Mouse (Mus musculus) hindbrain, embryonic 10.5 days (tissue): Measurements from ENCODE around the gene Lrrc9. TPM values are rescaled to one million over a fixed set of nuclear protein-coding genes. Genes with fewer than 3 reads are reported as not detected.
A peak's percentile ranks its signal among the peaks of the same experiment; 100 is the strongest.

ENCODE experiments used
- DNase-seq: peaks from one replicate; pipeline ENCODE4 v3.0.0-alpha.2; 2017; ENCODE audit warnings: low spot score
- H3K27ac ChIP-seq: fragments of 300-500 bp; sonication (generic); 2 replicates; pipeline ENCODE4 v1.5.1; 2016; ENCODE audit warnings: mild to moderate bottlenecking, moderate library complexity
- H3K27me3 ChIP-seq: fragments of 300-500 bp; sonication (generic); 2 replicates; pipeline ENCODE4 v1.6.1; 2016; ENCODE audit warnings: mild to moderate bottlenecking; ENCODE audit not compliant: poor library complexity, insufficient read depth, severe bottlenecking
- H3K36me3 ChIP-seq: fragments of 300-500 bp; sonication (generic); 2 replicates; pipeline ENCODE4 v1.6.1; 2016; ENCODE audit warnings: mild to moderate bottlenecking, moderate library complexity
- H3K4me1 ChIP-seq: fragments of 300-500 bp; sonication (generic); replicated peaks from 2 replicates; pipeline ENCODE4 v1.6.1; 2016; ENCODE audit warnings: mild to moderate bottlenecking
- H3K4me3 ChIP-seq: fragments of 300-500 bp; sonication (generic); 2 replicates; pipeline ENCODE4 v1.5.1; 2016; ENCODE audit warnings: mild to moderate bottlenecking, moderate library complexity
- H3K9me3 ChIP-seq: fragments of 300-500 bp; sonication (generic); 2 replicates; pipeline ENCODE4 v1.6.1; 2016; ENCODE audit warnings: mild to moderate bottlenecking, moderate library complexity
- WGBS: fragments of 180-500 bp; shearing (Covaris S2); methylation state at CpG from one replicate; pipeline ENCODE4 v1.1.7; 2016; 5-methylcytosine and 5-hydroxymethylcytosine counted together
- polyA plus RNA-seq: library from polyadenylated mRNA; unstranded; fragments of >200 nt; fragmentation: Nextera tagmentation; extraction: Ambion mirVana; gene quantifications from 2 replicates; pipeline ENCODE4 v1.2.1, GENCODE M21; 2016

Lrrc9 gene
- polyA plus RNA-seq: 0.97 and 2.1 TPM in 2 replicates

DNA sequence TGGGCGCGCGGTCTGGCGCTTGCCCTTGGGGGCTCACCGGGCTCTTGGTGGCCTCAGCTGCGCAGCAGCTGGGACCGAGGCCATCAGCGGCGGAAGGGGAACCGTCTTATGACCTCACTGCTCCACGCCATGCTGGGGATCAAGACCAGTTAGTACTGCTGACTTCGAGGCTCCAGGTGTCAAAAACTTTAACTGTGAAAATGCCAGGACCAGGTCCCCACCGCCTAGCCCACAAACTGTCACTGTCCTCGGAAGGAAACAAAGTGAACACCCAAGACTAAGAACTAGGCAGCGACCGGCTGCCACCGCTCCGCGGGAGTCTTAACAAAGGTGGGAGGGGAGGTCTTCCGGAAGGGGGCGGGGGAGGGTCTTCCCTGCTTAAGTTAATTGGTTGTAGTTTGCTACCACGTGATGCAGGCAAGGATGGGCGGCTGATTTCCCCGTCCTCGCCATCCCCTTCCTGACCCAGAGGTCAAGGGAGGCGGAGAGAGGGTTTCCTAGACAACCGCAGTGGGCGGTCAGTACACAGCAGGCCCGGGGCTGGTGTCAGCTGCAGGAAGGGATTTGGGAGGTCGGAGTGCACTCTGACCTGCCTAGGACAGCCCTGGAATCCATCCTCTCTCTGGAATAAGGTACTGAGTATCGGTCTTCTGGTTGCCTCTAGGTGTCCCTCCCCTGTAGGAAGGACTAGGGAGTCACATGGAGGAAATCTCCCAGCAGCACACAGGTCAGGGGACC, at the start of gene Lrrc9:
Gene Lrrc9 (plus strand): TSS at position 28 of the 738 bp plus-strand sequence.
- DNase-seq: peak; percentile 97
- Histone ChIP-seq H3K9me3 (no peaks in the 10 kb centered on the region), H3K27me3 (no peaks in the 10 kb centered on the region), H3K27ac (peak within 1 kb of the TSS; percentile 92), H3K4me1 (peaks cover 25% of the 10 kb centered on the region), H3K36me3 (no peaks in the 10 kb centered on the region), H3K4me3 (peak within 1 kb of the TSS; percentile 61)
- under 1% methylated on average over 31 of the region's 31 CpGs for WGBS

DNA sequence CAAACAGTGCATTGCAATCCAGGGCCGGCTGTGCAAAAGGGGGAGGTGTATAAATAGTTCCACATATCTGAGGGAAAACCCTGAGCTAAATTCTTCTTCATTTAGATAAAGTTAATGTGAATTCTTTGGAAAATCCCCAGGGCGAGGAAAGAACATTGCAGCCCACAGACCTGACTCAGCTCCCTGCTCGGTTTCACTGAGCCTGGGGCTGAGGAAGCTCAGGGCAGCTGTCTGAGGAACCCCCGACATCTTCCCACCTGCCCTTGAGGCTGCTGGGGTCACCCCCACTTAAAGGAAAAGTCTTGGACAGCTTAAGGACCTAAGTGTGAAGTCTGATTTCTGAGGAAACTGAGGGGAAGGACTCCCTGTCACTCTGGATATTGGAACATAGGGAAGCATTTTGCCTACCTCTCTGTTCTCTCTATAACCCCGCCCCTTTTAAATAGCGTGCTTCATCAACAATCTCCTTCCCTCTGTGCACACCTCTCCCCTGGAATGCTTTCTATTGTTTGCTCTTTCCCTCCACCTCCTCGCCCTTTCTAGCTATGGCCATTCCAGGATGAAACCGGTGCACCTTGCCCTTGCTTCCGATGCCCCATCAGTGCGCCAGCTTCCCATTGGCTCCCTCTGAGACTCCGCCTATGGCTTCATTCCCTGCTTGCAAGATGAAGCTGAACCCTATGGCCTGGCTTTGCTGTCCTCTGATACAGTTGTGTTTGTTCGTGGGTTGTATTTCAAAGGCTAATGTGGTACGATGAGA, 48.4 kb upstream of the Lrrc9 start:
- DNase-seq: no peak
- H3K4me1 ChIP-seq: no peaks in the 10 kb centered on the region
- H3K4me3 ChIP-seq: no peak overlapping the region
- no peaks in the 10 kb centered on the region for H3K36me3 ChIP-seq
- H3K27me3 ChIP-seq: no peaks in the 10 kb centered on the region
- H3K27ac ChIP-seq: no peak overlapping the region
- H3K9me3 ChIP-seq: no peaks in the 10 kb centered on the region
- 58% methylated on average over 13 of the region's 13 CpGs for WGBS

DNA sequence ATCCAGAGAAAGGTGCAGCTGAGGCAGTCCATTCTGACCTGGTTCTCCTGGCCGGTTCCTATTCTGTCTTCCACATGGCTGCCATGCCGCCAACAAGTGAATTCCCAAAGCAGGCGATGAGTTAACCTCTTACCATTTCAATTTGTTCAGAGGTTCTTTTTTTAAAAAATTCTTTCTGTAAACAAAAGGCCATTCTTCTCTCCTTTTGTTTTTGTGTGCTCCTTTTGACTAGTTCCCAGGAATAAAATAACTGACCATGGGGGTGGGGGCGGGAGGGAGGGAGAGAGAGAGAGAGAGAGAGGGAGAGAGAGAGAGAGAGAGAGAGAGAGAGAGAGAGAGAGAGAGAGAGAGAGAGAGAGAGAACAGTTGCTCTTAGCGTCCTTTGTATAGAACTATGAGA, 36.6 kb upstream of the Lrrc9 start:
- Histone ChIP-seq H3K27me3 (peaks cover 36% of the 10 kb centered on the region), H3K36me3 (no peaks in the 10 kb centered on the region), H3K9me3 (no peaks in the 10 kb centered on the region), H3K4me1 (peaks cover 33% of the 10 kb centered on the region), H3K4me3 (no peak overlapping the region), H3K27ac (0 out of 2 replicates have a peak overlapping the region, but pooled peaks have one; percentile 0)
- DNase-seq: no peak
- WGBS: 38% methylated on average over 5 of the region's 5 CpGs

DNA sequence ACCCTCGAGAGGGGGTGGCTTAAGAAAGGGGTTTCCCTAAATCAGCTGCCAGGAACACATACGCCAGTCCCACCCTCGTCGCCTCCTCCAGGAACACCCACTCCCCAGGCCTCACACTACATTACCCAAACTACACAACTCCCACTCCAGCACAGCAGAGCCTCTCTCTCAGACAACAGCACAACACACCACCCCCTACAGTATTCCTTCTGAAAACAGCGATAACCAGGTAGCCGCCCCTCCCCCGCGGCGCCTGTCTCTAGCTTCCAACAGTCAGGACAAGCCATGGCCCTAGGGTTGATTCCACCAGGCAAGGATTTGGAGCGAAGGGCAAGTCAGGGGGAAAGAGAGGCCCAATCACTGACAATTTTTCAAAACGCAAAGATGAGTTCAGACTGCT, 34.5 kb upstream of the Lrrc9 start:
- Histone ChIP-seq H3K4me1 (peaks cover 33% of the 10 kb centered on the region), H3K9me3 (no peaks in the 10 kb centered on the region), H3K36me3 (no peaks in the 10 kb centered on the region), H3K27ac (peak overlapping the region; percentile 87), H3K4me3 (peak overlapping the region; percentile 81), H3K27me3 (peaks cover 36% of the 10 kb centered on the region)
- 8% methylated on average over 11 of the region's 11 CpGs for WGBS
- DNase-seq: peak; percentile 15

DNA sequence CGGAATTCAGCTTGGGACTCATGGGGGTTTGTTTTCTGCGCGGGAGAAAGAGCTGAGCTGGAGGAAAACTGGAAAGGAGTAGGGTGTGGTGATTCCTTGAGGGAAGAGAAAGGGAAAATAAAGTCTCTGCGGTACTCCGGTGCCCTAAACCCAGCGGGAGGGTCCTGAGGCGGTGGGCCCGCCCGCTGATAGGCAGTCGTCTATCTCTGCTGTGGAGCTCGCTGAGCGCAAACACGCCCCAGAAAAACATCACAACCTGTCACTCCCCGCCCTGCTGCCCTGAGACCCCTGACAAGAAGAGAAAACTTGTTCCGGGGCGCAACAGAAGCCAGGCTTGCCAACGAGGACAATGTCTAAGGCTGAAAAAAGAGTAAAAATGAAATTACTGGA, 34.0 kb upstream of the Lrrc9 start:
- H3K4me1 ChIP-seq: peaks cover 33% of the 10 kb centered on the region
- H3K27ac ChIP-seq: peak overlapping the region; percentile 87
- H3K4me3 ChIP-seq: peak overlapping the region; percentile 81
- H3K9me3 ChIP-seq: no peaks in the 10 kb centered on the region
- DNase-seq: no peak
- no peaks in the 10 kb centered on the region for H3K36me3 ChIP-seq
- H3K27me3 ChIP-seq: peaks cover 36% of the 10 kb centered on the region
- under 1% methylated on average over 17 of the region's 17 CpGs for WGBS

DNA sequence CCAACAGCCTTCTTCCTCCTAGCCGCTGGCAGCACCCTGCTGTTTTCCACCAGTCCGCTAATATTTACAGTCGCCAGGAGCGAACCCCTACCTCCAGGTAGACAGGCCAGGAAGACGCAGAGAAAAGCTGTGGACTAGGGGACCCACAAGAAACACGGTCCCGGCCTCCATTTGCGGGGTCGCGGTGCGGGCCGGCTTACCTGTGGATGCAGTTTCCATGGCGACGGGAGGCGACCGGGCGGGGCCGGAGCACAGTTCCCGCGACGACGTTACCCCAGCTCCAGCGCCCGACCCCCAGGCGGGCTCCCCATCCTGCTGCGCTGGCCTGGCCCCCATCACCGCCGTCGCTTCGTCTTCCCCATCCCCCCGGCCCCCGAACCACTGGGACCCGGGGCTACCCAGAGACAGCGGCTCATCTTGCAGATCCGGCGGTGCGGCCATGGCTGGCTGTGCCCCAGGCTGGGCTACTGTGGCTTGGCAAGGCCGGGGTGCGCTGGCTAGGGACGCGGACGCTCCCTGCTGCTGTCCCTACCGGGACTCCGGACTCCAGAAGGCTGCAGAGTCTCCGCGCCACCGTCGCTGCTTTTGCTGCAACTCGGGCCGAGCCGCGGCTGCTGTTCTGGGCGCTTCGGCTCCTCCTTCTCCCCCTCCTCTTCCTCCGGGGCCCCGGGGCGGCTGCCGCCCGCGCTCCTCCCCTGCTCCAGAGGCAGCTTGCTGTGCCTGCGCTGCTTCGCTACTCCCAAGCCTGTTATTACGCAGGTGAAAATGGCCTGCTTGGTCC, 33.4 kb upstream of the Lrrc9 start:
- Histone ChIP-seq H3K27me3 (peaks cover 36% of the 10 kb centered on the region), H3K4me1 (peaks cover 33% of the 10 kb centered on the region), H3K9me3 (no peaks in the 10 kb centered on the region), H3K27ac (peak overlapping the region; percentile 87), H3K4me3 (peak overlapping the region; percentile 81), H3K36me3 (no peaks in the 10 kb centered on the region)
- peak; percentile 75 for DNase-seq
- under 1% methylated on average over 63 of the region's 63 CpGs for WGBS

DNA sequence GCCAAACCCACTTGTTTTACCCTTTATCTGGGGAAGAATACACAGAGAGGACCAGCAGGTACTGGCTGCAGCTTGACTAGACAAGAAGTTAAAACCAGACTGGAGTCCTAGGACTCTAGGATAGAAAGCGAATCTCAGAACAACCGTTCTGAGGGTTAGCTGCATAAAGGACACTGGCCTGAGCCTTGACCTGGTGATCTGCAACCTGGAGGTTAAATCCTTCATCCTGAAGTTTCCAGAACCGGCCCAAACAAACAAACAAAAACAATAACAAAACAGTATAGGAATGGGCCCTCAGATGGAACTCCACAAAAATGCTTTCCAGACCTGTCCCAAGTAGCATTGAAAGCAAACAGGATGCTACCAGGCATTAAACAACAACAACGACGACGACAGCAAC, 32.7 kb upstream of the Lrrc9 start, which contains the start of gene Rtn1:
Gene Rtn1 (minus strand): TSS at position 101 of the 400 bp plus-strand sequence.
- Histone ChIP-seq H3K4me3 (peak within 1 kb of the TSS; percentile 81), H3K27me3 (peaks cover 36% of the 10 kb centered on the region), H3K27ac (peak within 1 kb of the TSS; percentile 87), H3K4me1 (peaks cover 33% of the 10 kb centered on the region), H3K9me3 (no peaks in the 10 kb centered on the region), H3K36me3 (no peaks in the 10 kb centered on the region)
- DNase-seq: no peak
- WGBS: 40% methylated on average over 6 of the region's 6 CpGs

DNA sequence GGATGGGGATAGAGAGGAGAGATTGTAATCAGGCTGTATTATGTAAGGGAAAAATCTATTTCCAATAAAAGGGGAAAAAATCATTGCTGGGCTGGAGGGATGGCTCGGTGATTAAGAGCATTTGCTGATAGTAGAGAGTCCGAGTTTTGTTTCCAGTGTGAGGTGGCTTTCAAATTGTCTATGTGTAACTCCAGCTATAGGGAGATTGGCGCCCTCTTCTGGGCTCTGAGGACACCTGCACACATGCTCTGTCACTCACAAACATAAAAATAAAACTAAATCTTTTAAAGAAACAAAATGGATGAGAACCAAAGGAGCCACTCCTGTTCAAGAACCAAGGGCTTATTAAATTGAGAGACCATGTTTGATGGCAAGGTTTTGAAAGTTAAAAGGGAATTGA, 23.9 kb upstream of the Lrrc9 start:
- H3K27ac ChIP-seq: no peak overlapping the region
- no peaks in the 10 kb centered on the region for H3K4me1 ChIP-seq
- no peak for DNase-seq
- H3K4me3 ChIP-seq: no peak overlapping the region
- H3K9me3 ChIP-seq: 0 out of 2 replicates have a peak, but pooled peaks cover 5% of the 10 kb centered on the region
- 36% methylated on average over 3 of the region's 3 CpGs for WGBS
- no peaks in the 10 kb centered on the region for H3K27me3 ChIP-seq
- no peaks in the 10 kb centered on the region for H3K36me3 ChIP-seq

DNA sequence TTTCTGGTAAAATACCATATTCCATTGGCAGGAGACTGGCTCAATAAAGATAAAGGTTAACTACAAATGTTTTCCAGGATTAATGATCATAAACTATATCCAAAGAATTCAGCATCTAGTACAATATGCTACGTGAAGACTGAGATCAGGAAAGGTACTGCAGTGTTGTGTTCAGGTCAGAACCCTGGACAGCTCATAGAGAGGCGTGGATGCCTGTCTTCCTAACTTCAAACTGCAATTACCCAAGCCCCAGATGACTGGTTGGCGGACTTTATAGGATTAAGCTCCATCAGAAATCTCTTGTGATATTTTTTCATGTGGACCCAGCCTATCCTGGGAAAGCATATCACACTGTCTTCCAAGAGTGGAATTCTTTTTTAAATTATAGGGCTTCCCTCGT, 19.0 kb upstream of the Lrrc9 start:
- no peak for DNase-seq
- Histone ChIP-seq H3K27me3 (no peaks in the 10 kb centered on the region), H3K4me3 (no peak overlapping the region), H3K27ac (no peak overlapping the region), H3K9me3 (no peaks in the 10 kb centered on the region), H3K4me1 (no peaks in the 10 kb centered on the region), H3K36me3 (no peaks in the 10 kb centered on the region)
- WGBS: 54% methylated on average over 4 of the region's 4 CpGs

DNA sequence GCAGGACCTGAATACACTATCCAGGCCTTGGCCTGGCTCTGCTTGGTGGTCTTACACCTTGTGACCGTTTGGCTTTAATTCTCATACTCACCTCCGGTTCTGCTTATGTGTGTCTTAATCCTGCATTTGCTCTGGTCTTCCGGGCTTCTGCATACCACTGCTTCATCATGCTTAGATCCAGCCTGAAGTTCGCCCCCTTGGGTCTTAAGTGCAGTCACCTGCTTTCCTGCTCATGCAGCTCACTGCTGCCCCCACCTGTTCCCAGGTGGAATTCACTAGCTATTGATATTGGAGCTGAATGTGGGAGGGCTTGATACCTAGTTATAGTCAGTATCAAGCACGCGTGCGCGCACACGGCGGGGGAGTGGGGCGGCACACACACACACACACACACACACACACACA, 13.9 kb upstream of the Lrrc9 start:
- DNase-seq: peak; percentile 76
- H3K27me3 ChIP-seq: no peaks in the 10 kb centered on the region
- H3K4me3 ChIP-seq: no peak overlapping the region
- no peaks in the 10 kb centered on the region for H3K36me3 ChIP-seq
- 33% methylated on average over 11 of the region's 11 CpGs for WGBS
- no peaks in the 10 kb centered on the region for H3K4me1 ChIP-seq
- no peaks in the 10 kb centered on the region for H3K9me3 ChIP-seq
- no peak overlapping the region for H3K27ac ChIP-seq

DNA sequence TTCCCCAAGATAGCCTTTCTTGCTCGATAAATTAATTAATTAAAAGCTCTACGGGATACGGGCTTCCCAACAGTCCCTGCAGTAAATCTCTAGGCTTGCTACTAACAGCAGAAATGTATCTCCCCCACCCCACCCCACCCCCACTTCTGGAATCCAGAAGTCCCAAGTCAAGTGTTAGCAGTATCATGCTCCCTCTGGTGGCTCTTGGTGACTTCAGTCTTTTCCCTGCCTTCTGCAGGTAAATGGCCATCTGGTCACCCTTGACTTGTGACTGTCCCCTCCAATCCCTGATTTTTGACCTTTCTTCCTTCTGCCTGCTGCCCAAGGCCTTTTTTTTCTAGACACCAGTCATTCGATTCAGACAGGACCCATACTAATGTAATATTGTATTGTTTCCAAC, 9.5 kb upstream of the Lrrc9 start:
- no peak for DNase-seq
- WGBS: 91% methylated on average over 4 of the region's 4 CpGs
- Histone ChIP-seq H3K27me3 (no peaks in the 10 kb centered on the region), H3K4me3 (no peak overlapping the region), H3K36me3 (no peaks in the 10 kb centered on the region), H3K27ac (no peak overlapping the region), H3K4me1 (no peaks in the 10 kb centered on the region; the same call in 1 of the 2 replicates), H3K9me3 (no peaks in the 10 kb centered on the region)

DNA sequence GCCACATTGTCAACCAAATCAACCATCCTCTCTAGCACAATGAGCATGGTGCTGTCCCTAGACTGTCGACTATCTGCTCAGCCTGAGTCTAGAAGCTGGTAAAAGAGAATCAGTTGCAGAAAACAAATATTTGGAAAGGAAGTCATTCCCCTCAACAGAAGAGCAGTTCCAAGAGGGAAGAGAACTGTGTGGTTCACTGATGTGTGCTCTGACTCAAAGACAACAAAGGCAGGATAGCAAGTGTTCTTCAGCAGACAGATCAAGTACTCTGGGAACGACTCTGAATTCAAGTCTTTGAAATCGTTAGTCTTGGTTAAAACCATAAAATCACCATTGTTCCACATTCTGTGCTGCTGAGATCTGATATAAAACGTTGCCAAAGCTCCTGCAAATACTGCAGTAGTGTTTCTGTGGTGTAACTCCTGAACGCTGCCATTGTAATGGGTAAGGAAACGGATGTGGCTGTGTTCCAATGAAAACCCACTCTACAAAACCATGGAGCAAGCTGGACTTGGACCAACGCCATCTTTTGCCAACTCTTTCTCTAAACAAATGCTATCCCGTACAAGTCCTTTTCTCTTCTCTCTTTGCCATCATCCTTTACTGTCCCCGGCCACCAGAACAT, 8.3 kb upstream of the Lrrc9 start:
- 75% methylated on average over 9 of the region's 9 CpGs for WGBS
- H3K4me3 ChIP-seq: no peak overlapping the region
- no peaks in the 10 kb centered on the region for H3K36me3 ChIP-seq
- no peaks in the 10 kb centered on the region for H3K27me3 ChIP-seq
- H3K27ac ChIP-seq: no peak overlapping the region
- H3K4me1 ChIP-seq: peaks cover 6% of the 10 kb centered on the region; the same call in 1 of the 2 replicates
- H3K9me3 ChIP-seq: no peaks in the 10 kb centered on the region
- no peak for DNase-seq
